ENCODE assay signal across 18 mouse cellular contexts in genomic region chr16:19981006-19981405, GRCm38 (mm10). TPM values are rescaled to one million over a fixed set of nuclear protein-coding genes. Genes with fewer than 3 reads are reported as not detected.
DNase-seq lines count a peak whose midpoint lies in the region; ATAC-seq lines count a peak whose summit lies in the region.
"Had no signal": no experiment of that assay in that cellular context is flagged by ENCODE, and none has a peak within 500 bp of the region (broad histone marks: within the 10 kb centered on the region; RNA-seq: fewer than 3 reads in every experiment).

No protein-coding gene starts in this region.

- 82% methylated on average over 3 of the region's 3 CpGs for WGBS in kidney, embryonic 15.5 days

- H3K27me3 ChIP-seq in kidney, embryonic 15.5 days, result no peaks in the 10 kb centered on the region
- H3K27me3 ChIP-seq in splenic B cell, adult 2 months (ENCODE audit: control insufficient read depth, insufficient read depth, low read length, poor library complexity, severe bottlenecking), result no peaks in the 10 kb centered on the region
- H3K27me3 ChIP-seq: midbrain, embryonic 12.5 days; Patski had no signal

- H3K27ac ChIP-seq in kidney, embryonic 15.5 days, result no peak overlapping the region
- H3K27ac ChIP-seq: left cerebral cortex, adult 2 months; midbrain, embryonic 12.5 days had no signal

- no peaks in the 10 kb centered on the region for H3K36me3 ChIP-seq in kidney, embryonic 15.5 days
- H3K36me3 ChIP-seq in splenic B cell, adult 2 months (ENCODE audit: control insufficient read depth, insufficient read depth, low read length, poor library complexity, severe bottlenecking), result no peaks in the 10 kb centered on the region
- H3K36me3 ChIP-seq: midbrain, embryonic 12.5 days had no signal

- H3K4me1 ChIP-seq in kidney, embryonic 15.5 days, result peaks cover 5% of the 10 kb centered on the region
- H3K4me1 ChIP-seq: midbrain, embryonic 12.5 days had no signal

- no peak overlapping the region for H3K9ac ChIP-seq in kidney, embryonic 15.5 days
- H3K9ac ChIP-seq: midbrain, embryonic 12.5 days had no signal

- H3K4me3 ChIP-seq in kidney, embryonic 15.5 days (replicated peaks), result peak overlapping the region; percentile 11; the same call in 1 of the 2 replicates
- H3K4me3 ChIP-seq: left cerebral cortex, adult 2 months; midbrain, embryonic 12.5 days had no signal

- H3K9me3 ChIP-seq in kidney, embryonic 15.5 days (replicated peaks), result no peaks in the 10 kb centered on the region
- H3K9me3 ChIP-seq: midbrain, embryonic 12.5 days had no signal

- no peak for ATAC-seq in CD4-positive, CD25-positive, alpha-beta regulatory T cell, adult 4 months
- no peak for ATAC-seq in kidney, embryonic 15.5 days (replicated peaks; ENCODE audit: low FRiP score)
- ATAC-seq: forebrain, embryonic 14.5 days; Patski had no signal

- DNase-seq in CD4-positive, CD25-positive, alpha-beta regulatory T cell, adult 2 months (ENCODE audit: low read depth, low spot score), result peak; percentile 37
- DNase-seq in kidney, postnatal 36 days, result no peak
- peak; percentile 21 for DNase-seq in thymus, postnatal 0 days (ENCODE audit: low spot score)
- no peak for DNase-seq in thymus, postnatal 14 days
- DNase-seq in splenic B cell, adult 2 months (ENCODE audit: low read depth, low spot score), result peak; percentile 65
- DNase-seq in layer of hippocampus, adult 9-11 months, result no peak
- DNase-seq: adrenal gland, postnatal 25 days; cerebellum, adult 8-10 months; gastrocnemius, postnatal 25 days; kidney, adult 8-10 months; spleen, adult 18-20 months; thymus, postnatal 4 days had no signal

- H3K4me2 ChIP-seq in kidney, embryonic 15.5 days, result peak overlapping the region; percentile 35; the same call in 1 of the 2 replicates
- H3K4me2 ChIP-seq: midbrain, embryonic 12.5 days had no signal

RNA-seq across cellular contexts. Expression of gene Klhl6, which starts 1.8 kb away (rescaled TPM):
- polyA plus RNA-seq in CD4-positive, CD25-positive, alpha-beta regulatory T cell, adult 4 months (2017; shearing (Covaris generic)), result 100 to 1,000 TPM; 304 to 338 TPM
- 15.3 and 17.2 TPM in 2 replicates for polyA plus RNA-seq in kidney, embryonic 15.5 days (2015; fragmentation: Nextera tagmentation; extraction: Ambion mirVana)
- polyA plus RNA-seq in thymus, postnatal 0 days (2015; fragmentation: Nextera tagmentation; extraction: Ambion mirVana), result 130 and 131 TPM in 2 replicates

Comparison
In these comparisons a context has a peak if more than half of its experiments do, and no peak if none do; other contexts are left out.
1. DNase-seq: peak in CD4-positive, CD25-positive, alpha-beta regulatory T cell, adult 2 months (single experiment), thymus, postnatal 0 days (single experiment) and splenic B cell, adult 2 months (single experiment); none in kidney, postnatal 36 days (0 of 2), thymus, postnatal 14 days (single experiment) and layer of hippocampus, adult 9-11 months (single experiment).